Mouse (Mus musculus) midbrain, postnatal 0 days (tissue): ENCODE data around the gene Cfap298. TPM values are rescaled to one million over a fixed set of nuclear protein-coding genes. Genes with fewer than 3 reads are reported as not detected.

Experiments
- ATAC-seq: fragments of 200-750 bp; cut with Nextera tagmentation; 2 replicates; pipeline ENCODE4 v1.8.0; 2017; ENCODE audit warnings: moderate number of reproducible peaks, mild to moderate bottlenecking, moderate TSS enrichment, moderate library complexity; ENCODE audit not compliant: low FRiP score
- DNase-seq: peaks from one replicate; pipeline ENCODE4 v3.0.0-alpha.2; 2015; ENCODE audit warnings: low spot score
- H3K27ac ChIP-seq: fragments of 300-500 bp; sonication (generic); 2 replicates; pipeline ENCODE4 v1.5.1; 2014; ENCODE audit warnings: low read depth, mild to moderate bottlenecking, low read length, mixed read lengths
- H3K27me3 ChIP-seq: fragments of 300-500 bp; sonication (generic); 2 replicates; pipeline ENCODE4 v1.6.1; 2014; ENCODE audit warnings: low read length, control low read depth, mixed read lengths; ENCODE audit not compliant: insufficient read depth
- H3K36me3 ChIP-seq: fragments of 300-500 bp; sonication (generic); 2 replicates; pipeline ENCODE4 v1.6.1; 2014; ENCODE audit warnings: low read length, control low read depth, mixed read lengths; ENCODE audit not compliant: insufficient read depth
- H3K4me1 ChIP-seq: fragments of 300-500 bp; sonication (generic); 2 replicates; pipeline ENCODE4 v1.6.1; 2014; ENCODE audit warnings: mild to moderate bottlenecking, control low read depth, antibody characterized with exemption, low read length, mixed read lengths; ENCODE audit not compliant: insufficient read depth
- H3K4me2 ChIP-seq: fragments of 300-500 bp; sonication (generic); 2 replicates; pipeline ENCODE4 v1.6.1; 2014; ENCODE audit warnings: low read depth, mild to moderate bottlenecking, low read length, mixed read lengths; ENCODE audit not compliant: poor library complexity, severe bottlenecking
- H3K4me3 ChIP-seq: fragments of 300-500 bp; sonication (generic); 2 replicates; pipeline ENCODE4 v1.5.1; 2014; ENCODE audit warnings: low read depth, mild to moderate bottlenecking, low read length, moderate library complexity
- H3K9ac ChIP-seq: fragments of 300-500 bp; sonication (generic); replicated peaks from 2 replicates; pipeline ENCODE4 v1.6.1; 2014; ENCODE audit warnings: mild to moderate bottlenecking, low read length, moderate library complexity, mixed read lengths; ENCODE audit not compliant: poor library complexity, severe bottlenecking
- H3K9me3 ChIP-seq: fragments of 300-500 bp; sonication (generic); 2 replicates; pipeline ENCODE4 v1.6.1; 2016; ENCODE audit warnings: low read length, control low read depth
- CTCF ChIP-seq: IDR thresholded peaks from 2 replicates; pipeline ENCODE4 v1.5.1; 2016; ENCODE audit warnings: antibody characterized with exemption, mild to moderate bottlenecking
- WGBS: fragments of 180-500 bp; shearing (Covaris S2); extraction: QIAGEN DNeasy Blood & Tissue Kit; methylation state at CpG from one replicate; pipeline ENCODE4 v1.1.7; 2014; 5-methylcytosine and 5-hydroxymethylcytosine counted together
- polyA plus RNA-seq: library from polyadenylated mRNA; unstranded; fragments of >200 nt; fragmentation: Nextera tagmentation; extraction: Ambion mirVana; gene quantifications from 2 replicates; pipeline ENCODE4 v1.2.1, GENCODE M21; 2015
- total RNA-seq: library from RNA; depleted of rRNA; stranded (reverse); fragments of >200 nt; gene quantifications from 2 replicates; pipeline ENCODE4 v1.2.3, GENCODE M21; 2014

The Cfap298 gene
- total and polyA plus RNA-seq, 2 experiments from 2014 or later, result 19.0 to 66.2 TPM

GRCm38 (mm10) chr16:90941246-90941645, 6.3 kb upstream of the Cfap298 start:
- Histone ChIP-seq H3K9me3 (no peaks in the 10 kb centered on the region), H3K4me2 (no peak overlapping the region), H3K27ac (no peak overlapping the region), H3K27me3 (no peaks in the 10 kb centered on the region), H3K4me3 (no peak overlapping the region), H3K9ac (no peak overlapping the region), H3K4me1 (no peaks in the 10 kb centered on the region), H3K36me3 (peaks cover 66% of the 10 kb centered on the region)
- WGBS, result 97% methylated on average over 7 of the region's 7 CpGs
- ATAC-seq (no peak), DNase-seq (no peak)
- no peak for TF ChIP-seq CTCF

GRCm38 (mm10) chr16:90934193-90934686, 674 bp downstream of the Cfap298 start:
- H3K36me3 ChIP-seq, result peaks cover 28% of the 10 kb centered on the region
- peak overlapping the region; percentile 86 for H3K9ac ChIP-seq
- H3K27me3 ChIP-seq, result no peaks in the 10 kb centered on the region
- no peaks in the 10 kb centered on the region for H3K4me1 ChIP-seq
- peak overlapping the region; percentile 73 for H3K4me2 ChIP-seq
- H3K27ac ChIP-seq, result peak overlapping the region; percentile 88
- ATAC-seq (peak; percentile 48), DNase-seq (peak; percentile 58)
- peak; percentile 17; the same call in 1 of the 2 replicates for TF ChIP-seq CTCF
- no peaks in the 10 kb centered on the region for H3K9me3 ChIP-seq
- WGBS, result under 1% methylated on average over 38 of the region's 38 CpGs
- peak overlapping the region; percentile 80 for H3K4me3 ChIP-seq

GRCm38 (mm10) chr16:90933534-90934176, 1.3 kb downstream of the Cfap298 start:
- peak overlapping the region; percentile 86 for H3K9ac ChIP-seq
- TF ChIP-seq CTCF, result no peak
- H3K27ac ChIP-seq, result peak overlapping the region; percentile 88; the same call in 1 of the 2 replicates
- 28% methylated on average over 13 of the region's 13 CpGs for WGBS
- H3K27me3 ChIP-seq, result no peaks in the 10 kb centered on the region
- no peaks in the 10 kb centered on the region for H3K4me1 ChIP-seq
- no peaks in the 10 kb centered on the region for H3K9me3 ChIP-seq
- H3K4me3 ChIP-seq, result peak overlapping the region; percentile 80
- DNase-seq (no peak), ATAC-seq (no peak)
- H3K36me3 ChIP-seq, result peaks cover 31% of the 10 kb centered on the region
- peak overlapping the region; percentile 73 for H3K4me2 ChIP-seq

- no peaks in the 10 kb centered on the region for H3K9me3 ChIP-seq
- no peak overlapping the region for H3K4me2 ChIP-seq
- 79% methylated on average over 4 of the region's 4 CpGs for WGBS
- no peak for DNase-seq
- H3K9ac ChIP-seq, result no peak overlapping the region
- TF ChIP-seq CTCF, result no peak
- H3K36me3 ChIP-seq, result peaks cover 44% of the 10 kb centered on the region
- ATAC-seq, result no peak
- H3K27ac ChIP-seq, result no peak overlapping the region
- no peaks in the 10 kb centered on the region for H3K27me3 ChIP-seq
- H3K4me1 ChIP-seq, result no peaks in the 10 kb centered on the region
- no peak overlapping the region for H3K4me3 ChIP-seq
Observed at GRCm38 (mm10) chr16:90927446-90927845, 7.5 kb downstream of the Cfap298 start.

- WGBS, result 32% methylated on average over 5 of the region's 5 CpGs
- TF ChIP-seq CTCF, result peak; percentile 96
- Histone ChIP-seq H3K4me2 (no peak overlapping the region), H3K4me1 (no peaks in the 10 kb centered on the region), H3K27me3 (no peaks in the 10 kb centered on the region), H3K27ac (no peak overlapping the region), H3K4me3 (no peak overlapping the region), H3K9ac (no peak overlapping the region), H3K36me3 (peaks cover 44% of the 10 kb centered on the region), H3K9me3 (no peaks in the 10 kb centered on the region)
- DNase-seq (peak; percentile 78), ATAC-seq (peak; percentile 50; the same call in 1 of the 2 replicates)
Observed at GRCm38 (mm10) chr16:90925461-90925860, 9.5 kb downstream of the Cfap298 start.

GRCm38 (mm10) chr16:90924606-90925370, 10.1 kb downstream of the Cfap298 start:
- no peak for TF ChIP-seq CTCF
- H3K4me3 ChIP-seq, result no peak overlapping the region
- no peak overlapping the region for H3K27ac ChIP-seq
- no peaks in the 10 kb centered on the region for H3K27me3 ChIP-seq
- DNase-seq (no peak), ATAC-seq (no peak)
- no peak overlapping the region for H3K4me2 ChIP-seq
- 84% methylated on average over 13 of the region's 13 CpGs for WGBS
- no peaks in the 10 kb centered on the region for H3K4me1 ChIP-seq
- no peak overlapping the region for H3K9ac ChIP-seq
- H3K9me3 ChIP-seq, result no peaks in the 10 kb centered on the region
- peaks cover 40% of the 10 kb centered on the region for H3K36me3 ChIP-seq
